Mouse (Mus musculus): ENCODE results near the gene Lrrc3c. TPM values are rescaled to one million over a fixed set of nuclear protein-coding genes. Genes with fewer than 3 reads are reported as not detected.
"Not testable (repeated sequence)": the region's sequence is repeated elsewhere in the genome, so short reads cannot be mapped to it uniquely, and the experiment has no call there.

Lrrc3c gene
- total RNA-seq, 2 experiments from 2014 or later = not detected

- DNase-seq (ENCODE audit: low spot score in 2 of 2) = no peak
Measured at GRCm38 (mm10) chr11:98625611-98626410, 27.7 kb downstream of the Lrrc3c start, which contains the start of the genes Gm12355 and Gsdma3. TSS of gene Gm12355 (minus strand) at chr11:98625661. TSS of gene Gsdma3 (plus strand) at chr11:98626360.

DNA sequence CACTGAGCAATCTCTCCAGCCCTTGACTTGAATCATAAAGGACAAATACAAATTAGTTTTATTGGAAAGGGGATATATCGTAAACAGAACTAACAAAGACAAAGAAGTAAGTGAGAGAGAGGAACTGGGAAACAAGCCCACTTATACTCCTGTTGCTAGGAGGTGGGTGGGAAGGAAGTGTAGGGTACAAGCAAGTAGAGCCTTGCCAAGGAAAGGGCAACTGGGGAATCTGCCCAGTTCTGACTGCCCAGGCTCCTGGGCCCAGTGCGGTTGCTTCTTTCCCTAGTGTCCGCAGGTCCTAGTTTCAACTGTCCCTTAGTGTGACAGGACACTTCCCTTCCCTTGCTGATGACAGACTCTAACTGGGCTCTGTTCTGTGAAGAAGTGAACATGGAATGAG, 30.6 kb downstream of the Lrrc3c start:
- DNase-seq (ENCODE audit: low spot score in 2 of 2) = no peak

DNA sequence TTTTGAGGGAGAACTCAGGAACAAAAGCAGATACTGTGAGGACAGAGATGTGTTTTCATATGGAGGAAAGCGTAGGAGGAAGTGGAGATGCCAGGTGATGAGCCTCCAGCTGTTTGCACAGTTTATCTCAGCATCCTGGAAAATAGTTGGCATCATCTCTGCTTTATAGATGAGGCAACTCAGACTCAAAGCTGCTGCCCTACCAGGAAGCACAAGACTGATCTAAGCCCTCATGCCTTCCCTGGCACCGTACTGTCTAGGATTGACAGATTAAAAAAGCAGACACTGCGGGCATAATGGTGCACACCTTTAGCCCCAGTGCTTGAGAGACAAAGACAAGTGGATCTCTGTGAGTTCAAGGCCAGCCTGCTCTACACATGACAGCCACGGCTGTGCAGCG, 32.6 kb downstream of the Lrrc3c start:
- no peak for DNase-seq (ENCODE audit: low spot score in 2 of 2)

- DNase-seq (ENCODE audit: low spot score in 2 of 2) = not testable (repeated sequence)
Measured at GRCm38 (mm10) chr11:98635312-98635970, 37.4 kb downstream of the Lrrc3c start.

- no peak for DNase-seq (ENCODE audit: low spot score in 2 of 2)
Measured at GRCm38 (mm10) chr11:98637501-98637900, 39.4 kb downstream of the Lrrc3c start.

DNA sequence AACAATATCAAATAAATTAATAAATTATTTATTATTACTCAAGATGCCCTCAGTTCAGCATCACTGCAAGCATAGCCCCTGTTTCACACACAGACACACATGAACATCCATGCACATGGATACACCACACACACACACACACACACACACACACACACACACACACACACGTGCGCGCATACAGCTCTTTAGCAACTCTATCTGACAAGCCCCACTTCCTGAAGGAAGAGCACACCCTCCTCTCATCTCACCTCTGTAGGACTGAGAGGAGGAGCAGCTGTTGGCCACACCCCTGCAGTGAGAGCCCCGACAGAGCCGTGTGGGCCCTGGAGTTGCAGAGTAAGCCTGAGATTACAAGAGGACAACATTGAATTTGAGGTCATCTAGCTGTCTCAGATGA, 42.0 kb downstream of the Lrrc3c start:
- no peak for DNase-seq (ENCODE audit: low spot score in 2 of 2)

DNA sequence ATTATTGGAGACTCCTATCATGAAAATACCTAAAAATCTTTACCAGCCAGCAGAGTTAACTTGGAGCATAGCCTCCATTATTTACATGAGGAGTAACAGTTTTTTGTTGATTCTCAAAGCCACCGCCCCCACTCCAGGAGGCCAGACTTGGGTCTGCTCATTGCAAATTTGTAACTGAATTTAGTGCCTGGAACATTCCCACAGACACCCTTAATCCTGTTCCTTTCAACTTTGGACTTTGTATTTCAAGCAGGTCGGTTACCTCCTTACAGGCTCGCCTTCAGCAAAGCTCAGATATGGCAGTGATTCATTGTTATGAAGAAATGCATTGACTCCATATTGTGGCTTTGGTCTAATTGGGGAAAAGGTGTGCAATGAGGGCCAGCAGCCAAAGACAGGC, 46.7 kb downstream of the Lrrc3c start:
- no peak for DNase-seq (ENCODE audit: low spot score in 2 of 2)

DNA sequence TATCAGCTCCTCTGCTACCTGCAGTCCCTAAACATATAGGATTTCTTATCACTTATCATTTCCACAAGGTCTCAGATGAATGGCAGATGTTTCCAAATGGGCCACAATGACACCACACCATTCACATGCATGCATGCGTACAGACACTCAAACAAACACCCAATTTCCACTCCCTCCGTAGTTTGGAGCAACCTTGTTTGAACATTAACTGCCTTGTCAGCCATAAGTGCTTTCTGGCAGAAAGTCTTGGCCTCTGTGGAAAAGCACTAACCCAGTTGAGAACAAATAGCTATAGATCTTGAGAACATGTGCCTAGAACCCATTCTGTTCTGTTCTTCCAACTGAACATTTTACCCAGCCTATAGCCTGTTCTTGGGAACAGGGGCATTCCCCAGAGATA, 47.9 kb downstream of the Lrrc3c start:
- no peak for DNase-seq (ENCODE audit: low spot score in 2 of 2)

GRCm38 (mm10) chr11:98646459-98646858, 48.4 kb downstream of the Lrrc3c start, which contains the start of gene Gsdma2:
TSS of gene Gsdma2 (plus strand) at chr11:98646759.
- DNase-seq (ENCODE audit: low spot score in 2 of 2) = no peak

Other genes starting within 250 kb of the Lrrc3c start
- gene Ppp1r1b, start 249.9 kb upstream of the Lrrc3c start, total RNA-seq (2021) = 100 to 1,000 TPM; 225 to 310 TPM
- gene Stard3, start 239.9 kb upstream of the Lrrc3c start, total RNA-seq (2021) = 10 to 100 TPM; 39.8 to 40.9 TPM
- gene Tcap, start 214.5 kb upstream of the Lrrc3c start, total RNA-seq (2021) = 1 to 10 TPM; 6.9 to 8.1 TPM
- gene Pnmt, start 211.8 kb upstream of the Lrrc3c start, total RNA-seq (2021) = under 1 TPM; 0.30 to 0.74 TPM
- 10 to 100 TPM in 1 of 2 experiments, 1 to 10 TPM in 1; 9.4 to 10.3 TPM for gene Pgap3, start 197.8 kb upstream of the Lrrc3c start, total RNA-seq (2021)
- gene Erbb2, start 185.8 kb upstream of the Lrrc3c start, total RNA-seq (2021) = 1 to 10 TPM; 2.0 to 2.2 TPM
- gene Mien1, start 159.3 kb upstream of the Lrrc3c start, total RNA-seq (2021) = 100 to 1,000 TPM; 104 to 110 TPM
- gene Grb7, start 151.9 kb upstream of the Lrrc3c start, total RNA-seq (2021) = 1 to 10 TPM; 3.6 to 4.3 TPM
- gene Ikzf3, start 52.3 kb upstream of the Lrrc3c start, total RNA-seq (2021) = under 1 TPM; 0.33 TPM
- gene Zpbp2, start 47.2 kb upstream of the Lrrc3c start, total RNA-seq (2021) = not detected
- gene Ormdl3, start 10.9 kb upstream of the Lrrc3c start, total RNA-seq (2021) = 10 to 100 TPM; 46.0 to 49.4 TPM
- 10 to 100 TPM; 11.7 to 12.1 TPM for gene Gm12355, start 27.4 kb downstream of the Lrrc3c start, total RNA-seq (2021)
- not detected for gene Gsdma3, start 28.1 kb downstream of the Lrrc3c start, total RNA-seq (2021)
- gene Gsdma2, start 48.5 kb downstream of the Lrrc3c start, total RNA-seq (2021) = not detected
- under 1 TPM in 1 of 2 experiments, not detected in 1; 0.14 TPM for gene Gsdma, start 66.1 kb downstream of the Lrrc3c start, total RNA-seq (2021)
- 100 to 1,000 TPM; 135 to 138 TPM for gene Psmd3, start 84.3 kb downstream of the Lrrc3c start, total RNA-seq (2021)
- not detected for gene Csf3, start 103.0 kb downstream of the Lrrc3c start, total RNA-seq (2021)
- gene Med24, start 131.1 kb downstream of the Lrrc3c start, total RNA-seq (2021) = 100 to 1,000 TPM; 108 to 127 TPM
- 100 to 1,000 TPM; 708 to 832 TPM for gene Thra, start 142.3 kb downstream of the Lrrc3c start, total RNA-seq (2021)
- 100 to 1,000 TPM in 1 of 2 experiments, 10 to 100 TPM in 1; 87.2 to 122 TPM for gene Nr1d1, start 177.0 kb downstream of the Lrrc3c start, total RNA-seq (2021)
- 100 to 1,000 TPM; 182 to 185 TPM for gene Msl1, start 197.2 kb downstream of the Lrrc3c start, total RNA-seq (2021)
- gene Casc3, start 206.6 kb downstream of the Lrrc3c start, total RNA-seq (2021) = 10 to 100 TPM; 53.0 to 57.3 TPM
- 100 to 1,000 TPM; 133 to 139 TPM for gene Rapgefl1, start 238.5 kb downstream of the Lrrc3c start, total RNA-seq (2021)